Mouse (Mus musculus) urinary bladder, postnatal 0 days (tissue): Measurements from ENCODE around the gene Gm3512. TPM values are rescaled to one million over a fixed set of nuclear protein-coding genes. Genes with fewer than 3 reads are reported as not detected.

Source experiments
- polyA plus RNA-seq: library from polyadenylated mRNA; unstranded; fragments of >200 nt; fragmentation: Nextera tagmentation; extraction: Ambion mirVana; gene quantifications from 2 replicates; pipeline ENCODE4 v1.2.1, GENCODE M21; 2015

Gene Gm3512
- 14.9 and 19.4 TPM in 2 replicates for polyA plus RNA-seq

DNA sequence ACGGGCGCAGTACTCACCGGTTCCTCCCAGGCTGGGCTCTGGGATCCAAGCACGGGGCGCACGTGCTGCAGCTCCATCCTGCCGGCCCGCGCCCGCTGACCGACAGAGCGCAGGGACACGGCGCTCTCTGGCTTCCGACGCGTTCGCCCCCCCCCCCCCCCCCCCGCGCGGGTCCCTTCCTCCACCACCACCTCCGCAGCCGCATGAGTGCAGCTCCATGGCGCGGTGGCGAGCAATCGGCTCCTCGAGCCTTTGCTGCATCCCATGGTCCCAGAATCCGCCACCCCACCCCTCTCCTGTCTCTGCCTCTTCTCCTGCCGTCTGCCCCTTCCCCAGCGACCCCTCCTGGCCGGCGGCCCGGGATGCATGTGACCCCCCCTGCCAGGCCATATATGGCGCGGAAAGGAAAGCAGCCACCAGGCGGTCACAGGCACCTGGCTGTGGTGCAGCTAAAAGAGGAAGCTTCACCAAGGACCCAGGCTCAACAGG, at the start of gene Gm3512:
Gene Gm3512, minus strand, starts transcription at position 51 of the 489 bp plus-strand sequence.

DNA sequence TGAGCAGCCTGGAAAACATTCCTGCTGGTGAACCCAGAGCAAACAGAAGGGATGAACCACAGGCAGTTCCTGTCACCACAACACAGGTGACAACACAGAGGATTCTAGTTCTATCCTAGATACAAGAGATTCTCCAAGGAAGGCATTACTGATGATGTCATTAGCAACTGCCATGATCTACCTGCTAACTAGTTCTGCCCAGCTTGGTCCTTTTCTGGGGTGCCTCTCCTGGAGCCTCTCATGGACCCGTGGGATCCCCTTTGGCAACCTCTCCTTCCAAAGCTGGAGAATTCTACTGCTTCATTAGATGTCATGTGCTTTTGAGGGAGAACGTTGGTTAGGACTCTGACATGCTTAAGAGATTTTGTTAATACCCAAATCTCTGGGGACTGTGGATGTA, 20.1 kb upstream of the Gm3512 start, which contains the start of gene Gm16434:
Gene Gm16434, minus strand, starts transcription at position 101 of the 400 bp plus-strand sequence.

DNA sequence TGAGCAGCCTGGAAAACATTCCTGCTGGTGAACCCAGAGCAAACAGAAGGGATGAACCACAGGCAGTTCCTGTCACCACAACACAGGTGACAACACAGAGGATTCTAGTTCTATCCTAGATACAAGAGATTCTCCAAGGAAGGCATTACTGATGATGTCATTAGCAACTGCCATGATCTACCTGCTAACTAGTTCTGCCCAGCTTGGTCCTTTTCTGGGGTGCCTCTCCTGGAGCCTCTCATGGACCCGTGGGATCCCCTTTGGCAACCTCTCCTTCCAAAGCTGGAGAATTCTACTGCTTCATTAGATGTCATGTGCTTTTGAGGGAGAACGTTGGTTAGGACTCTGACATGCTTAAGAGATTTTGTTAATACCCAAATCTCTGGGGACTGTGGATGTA, 49.0 kb downstream of the Gm3512 start, which contains the start of gene Gm6676:
Gene Gm6676, minus strand, starts transcription at position 101 of the 400 bp plus-strand sequence.

Other genes starting within 250 kb of the Gm3512 start
- gene Gm6356, start 200.7 kb downstream of the Gm3512 start, polyA plus RNA-seq = not detected in 2 replicates
- gene Gm10406, start 147.1 kb downstream of the Gm3512 start, polyA plus RNA-seq = 0.23 TPM in 1 of 2 replicates, not detected in the other
- not detected in 2 replicates for gene Gm3685, start 129.6 kb downstream of the Gm3512 start, polyA plus RNA-seq
- gene Gm3696, start 73.9 kb downstream of the Gm3512 start, polyA plus RNA-seq = 2.5 TPM in 2 replicates
- not detected in 2 replicates for gene Gm6676, start 49.1 kb downstream of the Gm3512 start, polyA plus RNA-seq
- gene Gm16434, start 20.0 kb upstream of the Gm3512 start, polyA plus RNA-seq = not detected in 2 replicates
- not detected in 2 replicates for gene Gm3727, start 90.2 kb upstream of the Gm3512 start, polyA plus RNA-seq
- 1.2 and 1.7 TPM in 2 replicates for gene Gm3739, start 140.5 kb upstream of the Gm3512 start, polyA plus RNA-seq
- gene Gm5797, start 157.9 kb upstream of the Gm3512 start, polyA plus RNA-seq = not detected in 2 replicates
- not detected in 2 replicates for gene Gm8374, start 190.6 kb upstream of the Gm3512 start, polyA plus RNA-seq